In the genomic region with DNA sequence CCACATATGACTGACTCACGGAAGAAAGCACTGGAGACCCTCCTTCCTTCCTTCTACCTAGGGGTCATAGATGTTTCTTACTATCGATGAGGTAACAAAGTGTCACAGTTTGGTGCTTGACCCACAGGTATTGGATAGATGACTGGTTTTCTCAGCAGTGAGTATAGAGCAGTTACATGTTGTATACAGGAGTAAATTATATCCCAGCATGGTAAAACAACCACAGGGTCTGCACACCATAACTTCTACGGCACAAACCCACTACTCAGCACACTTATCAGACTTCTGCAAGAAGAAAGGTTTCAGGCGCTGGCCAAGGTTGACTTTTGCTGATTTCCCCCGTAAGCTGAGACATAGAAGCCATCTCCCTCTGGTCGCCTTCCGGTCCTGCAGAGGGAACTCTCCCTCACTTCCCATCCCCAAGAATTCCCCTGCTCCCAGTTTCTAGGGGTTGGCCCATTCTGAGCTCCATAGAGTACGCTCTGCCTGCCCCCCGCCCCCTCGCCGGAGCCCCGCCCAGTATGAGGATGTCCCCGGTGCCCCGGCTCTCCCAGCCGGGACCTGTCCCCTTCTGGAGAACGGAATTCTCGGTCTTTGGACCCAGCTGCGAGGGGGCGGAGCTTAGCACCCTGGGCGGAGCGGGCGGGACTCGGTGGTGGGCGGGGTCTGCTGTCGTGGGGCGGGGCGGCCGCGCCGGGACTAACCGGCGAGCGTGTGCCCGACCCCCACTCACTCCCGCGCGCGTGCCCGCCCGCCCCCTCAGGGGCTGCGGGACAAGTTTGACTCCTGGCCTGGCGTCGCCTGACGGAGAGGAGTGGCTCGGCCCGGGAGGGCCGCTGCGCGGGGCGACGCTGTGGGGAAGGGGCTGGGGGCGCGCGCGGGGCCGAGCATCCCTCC, we compare ENCODE assay signal across 8 mouse cellular contexts. TPM values are rescaled to one million over a fixed set of nuclear protein-coding genes. Genes with fewer than 3 reads are reported as not detected.
DNase-seq lines count a peak whose midpoint lies in the region; ATAC-seq lines count a peak whose summit lies in the region.

TSS of gene Klhl5 (plus strand) at position 664 of the 897 bp plus-strand sequence.

- no peaks in the 10 kb centered on the region for H3K27me3 ChIP-seq in hindbrain, embryonic 10.5 days (ENCODE audit: insufficient read depth, poor library complexity, severe bottlenecking)
- no peaks in the 10 kb centered on the region for H3K27me3 ChIP-seq in lung, embryonic 16.5 days (ENCODE audit: control insufficient read depth, insufficient read depth, low read depth, low read length)

- H3K4me2 ChIP-seq in lung, embryonic 16.5 days (ENCODE audit: low read depth, low read length), result peak within 1 kb of the TSS; percentile 84

- 4% methylated on average over 55 of the region's 56 CpGs for WGBS in hindbrain, embryonic 10.5 days
- WGBS in lung, embryonic 16.5 days, result 3% methylated on average over 48 of the region's 56 CpGs

- peak within 1 kb of the TSS; percentile 80 for H3K4me3 ChIP-seq in hindbrain, embryonic 10.5 days
- H3K4me3 ChIP-seq in lung, embryonic 16.5 days (ENCODE audit: low read length), result peak within 1 kb of the TSS; percentile 80

- ATAC-seq in lung, embryonic 16.5 days (ENCODE audit: low read depth), result peak; percentile 96

- H3K36me3 ChIP-seq in hindbrain, embryonic 10.5 days, result no peaks in the 10 kb centered on the region
- H3K36me3 ChIP-seq in lung, embryonic 16.5 days (ENCODE audit: control insufficient read depth, insufficient read depth, low read length), result no peaks in the 10 kb centered on the region

- peak within 1 kb of the TSS; percentile 90 for H3K9ac ChIP-seq in lung, embryonic 16.5 days (ENCODE audit: low read length)

- peak; percentile 81 for DNase-seq in MN1 (ENCODE audit: low spot score)
- peak; percentile 46 for DNase-seq in cerebellum, adult 9-10 months
- peak; percentile 49 to 82 for DNase-seq in frontal cortex, adult 2 months (ENCODE audit: extremely low spot score in 1 of 2, low spot score in 1 of 2)
- peak; percentile 94 for DNase-seq in hindbrain, embryonic 10.5 days (ENCODE audit: low spot score)
- peak; percentile 77 for DNase-seq in layer of hippocampus, adult 9-11 months
- peak; percentile 87 for DNase-seq in ovary, adult 18-20 months (ENCODE audit: low spot score)
- DNase-seq in thymus, postnatal 0 days (ENCODE audit: low spot score), result peak; percentile 85

- H3K4me1 ChIP-seq in hindbrain, embryonic 10.5 days (replicated peaks), result peaks cover 23% of the 10 kb centered on the region
- H3K4me1 ChIP-seq in lung, embryonic 16.5 days (replicated peaks; ENCODE audit: control insufficient read depth, insufficient read depth, low read length), result peaks cover 12% of the 10 kb centered on the region

- H3K9me3 ChIP-seq in hindbrain, embryonic 10.5 days, result no peaks in the 10 kb centered on the region
- H3K9me3 ChIP-seq in lung, embryonic 16.5 days (ENCODE audit: control insufficient read depth, low read length), result no peaks in the 10 kb centered on the region

- H3K27ac ChIP-seq in hindbrain, embryonic 10.5 days, result peak within 1 kb of the TSS; percentile 94
- peak within 1 kb of the TSS; percentile 91 for H3K27ac ChIP-seq in lung, embryonic 16.5 days (ENCODE audit: low read length)

RNA-seq across cellular contexts. Expression of gene Klhl5, which starts in this region (rescaled TPM):
- polyA plus RNA-seq in frontal cortex, adult 2 months (2012; rRNA removed), result 55.7 and 59.4 TPM in 2 replicates
- polyA plus RNA-seq in hindbrain, embryonic 10.5 days (2016; fragmentation: Nextera tagmentation; extraction: Ambion mirVana), result 15.7 and 18.9 TPM in 2 replicates
- 19.7 and 24.9 TPM in 2 replicates for polyA plus RNA-seq in lung, embryonic 16.5 days (2015; fragmentation: Nextera tagmentation; extraction: Ambion mirVana)
- polyA plus RNA-seq in thymus, postnatal 0 days (2015; fragmentation: Nextera tagmentation; extraction: Ambion mirVana), result 9.6 and 10.1 TPM in 2 replicates

Comparison
In these comparisons a context has a peak if more than half of its experiments do, and no peak if none do; other contexts are left out.
1. Peak in every context shown above with its lines: DNase-seq, ATAC-seq, H3K4me3 ChIP-seq and H3K27ac ChIP-seq.